Mouse (Mus musculus) brown adipose tissue, adult 24 weeks (tissue): ENCODE results near the gene Med18. TPM values are rescaled to one million over a fixed set of nuclear protein-coding genes. Genes with fewer than 3 reads are reported as not detected.
A peak's percentile ranks its signal among the peaks of the same experiment; 100 is the strongest.

Experiments
- H3K27ac ChIP-seq: fragments of 200-500 bp; replicated peaks from 2 replicates; pipeline ENCODE4 v1.5.1; 2012; ENCODE audit warnings: low read depth, mild to moderate bottlenecking, low read length
- H3K4me1 ChIP-seq: fragments of 200-500 bp; 2 replicates; pipeline ENCODE4 v1.6.1; 2012; ENCODE audit warnings: low read length, mixed read lengths; ENCODE audit not compliant: control insufficient read depth, insufficient read depth, insufficient read length
- H3K4me3 ChIP-seq: fragments of 200-500 bp; 2 replicates; pipeline ENCODE4 v1.5.1; 2012; ENCODE audit warnings: low read depth, mild to moderate bottlenecking, low read length, moderate library complexity; ENCODE audit not compliant: insufficient read depth
- polyA plus RNA-seq: library from polyadenylated mRNA; stranded (reverse); fragments of >200 nt; gene quantifications from 2 replicates; pipeline ENCODE4 v1.2.4, GENCODE M21; 2012; ENCODE audit not compliant: missing spikeins, insufficient read depth, insufficient read length

Med18 gene
- polyA plus RNA-seq, 1 experiment, result 2.1 TPM

DNA sequence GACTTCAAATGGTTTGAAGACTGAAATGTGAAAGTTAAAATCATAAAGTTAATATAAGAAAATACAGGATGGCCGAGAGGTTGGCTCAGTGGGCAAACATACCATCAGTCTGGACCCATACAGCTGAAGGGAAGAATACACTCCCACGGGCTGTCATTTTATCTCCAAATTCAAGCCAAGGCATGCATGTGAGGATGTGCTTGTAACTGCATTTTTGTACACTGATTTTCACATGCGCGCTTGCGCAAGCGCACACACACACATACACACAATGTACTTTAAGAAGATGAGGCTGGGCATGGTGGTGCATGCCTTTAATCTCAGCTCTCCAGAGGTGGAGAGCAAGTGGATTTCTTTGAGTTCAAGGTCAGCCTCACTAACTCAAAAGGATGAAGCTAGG, 8.2 kb downstream of the Med18 start:
- Histone ChIP-seq H3K4me3 (no peak overlapping the region), H3K27ac (no peak overlapping the region), H3K4me1 (no peaks in the 10 kb centered on the region)

DNA sequence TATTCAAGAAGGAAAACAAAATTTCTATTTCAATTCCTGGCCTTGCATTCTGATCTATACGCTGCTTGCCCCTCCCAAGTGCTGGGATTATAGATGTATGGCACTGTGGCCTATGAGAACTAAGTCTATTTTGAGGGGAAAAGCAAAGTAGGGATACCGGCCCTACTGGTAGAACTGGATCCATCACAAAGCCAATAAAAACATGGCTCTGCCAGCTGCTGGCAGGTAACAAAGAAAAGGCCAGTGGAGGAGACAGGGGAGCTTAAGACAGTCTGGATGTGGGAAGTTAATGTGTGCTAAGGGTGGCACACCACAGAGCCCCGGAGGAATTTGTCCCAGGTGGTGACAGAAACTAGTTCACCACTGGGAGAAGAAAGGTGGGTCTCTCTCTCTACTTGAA, 8.6 kb downstream of the Med18 start:
- H3K4me1 ChIP-seq, result no peaks in the 10 kb centered on the region
- H3K4me3 ChIP-seq, result no peak overlapping the region
- H3K27ac ChIP-seq, result no peak overlapping the region

DNA sequence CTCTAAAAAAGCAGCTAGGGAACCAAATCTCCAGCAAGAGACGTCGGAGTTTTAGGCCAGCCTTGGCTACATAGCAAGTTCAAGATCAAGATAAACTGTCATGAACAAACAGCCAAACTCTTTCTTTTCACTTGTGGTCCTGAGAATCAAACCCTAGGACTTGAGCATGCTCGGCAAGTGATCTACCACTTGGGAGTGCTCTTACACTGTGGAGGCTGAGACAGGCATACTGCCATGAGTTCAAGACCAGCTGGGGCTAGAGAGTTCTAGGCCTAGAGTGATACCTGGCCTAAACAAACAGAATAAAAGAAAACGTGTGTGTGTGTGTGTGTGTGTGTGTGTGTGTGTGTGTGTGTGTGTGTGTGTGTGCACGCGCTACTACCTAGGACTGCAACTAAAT, 9.5 kb downstream of the Med18 start:
- H3K27ac ChIP-seq, result no peak overlapping the region
- no peaks in the 10 kb centered on the region for H3K4me1 ChIP-seq
- H3K4me3 ChIP-seq, result no peak overlapping the region

DNA sequence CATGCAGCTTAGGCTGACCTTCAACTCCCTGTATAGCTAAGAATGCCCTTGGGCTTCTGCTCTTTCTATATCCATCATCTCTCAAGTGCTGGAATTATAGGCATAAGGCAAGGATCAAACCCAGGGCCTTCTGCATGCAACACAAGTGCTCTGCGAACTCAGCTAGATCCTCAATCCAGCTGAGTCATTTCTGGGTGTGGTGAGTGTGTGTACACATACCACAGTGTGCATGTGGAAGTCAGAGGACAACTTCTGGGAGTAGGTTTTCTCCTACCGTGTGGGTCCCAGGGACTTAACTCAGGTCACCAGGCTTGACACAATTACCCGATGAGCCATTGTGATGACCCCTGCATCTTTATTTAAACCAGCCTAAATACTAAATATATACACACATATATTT, 13.9 kb downstream of the Med18 start:
- Histone ChIP-seq H3K4me3 (no peak overlapping the region), H3K27ac (no peak overlapping the region), H3K4me1 (no peaks in the 10 kb centered on the region)

DNA sequence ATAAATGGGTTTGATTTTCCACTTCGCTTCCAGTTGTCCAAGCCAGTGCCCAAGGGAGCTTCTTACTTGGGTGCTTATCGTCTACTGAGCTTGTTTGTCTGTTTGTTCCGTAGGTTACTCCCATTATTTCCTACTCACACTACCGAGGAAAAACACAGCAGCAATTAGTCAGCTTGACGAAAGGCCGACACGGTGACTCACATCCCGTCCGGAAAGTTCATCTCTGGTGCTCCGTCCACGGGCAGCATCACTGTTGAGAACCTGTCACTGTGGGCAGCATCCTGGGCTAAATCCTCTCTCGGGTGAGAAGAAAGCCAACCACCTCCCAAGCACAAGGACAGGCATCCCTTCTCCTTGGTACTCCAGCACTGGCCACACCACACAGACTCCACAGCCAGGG, 17.6 kb downstream of the Med18 start:
- no peak overlapping the region for H3K4me3 ChIP-seq
- no peak overlapping the region for H3K27ac ChIP-seq
- H3K4me1 ChIP-seq, result no peaks in the 10 kb centered on the region

DNA sequence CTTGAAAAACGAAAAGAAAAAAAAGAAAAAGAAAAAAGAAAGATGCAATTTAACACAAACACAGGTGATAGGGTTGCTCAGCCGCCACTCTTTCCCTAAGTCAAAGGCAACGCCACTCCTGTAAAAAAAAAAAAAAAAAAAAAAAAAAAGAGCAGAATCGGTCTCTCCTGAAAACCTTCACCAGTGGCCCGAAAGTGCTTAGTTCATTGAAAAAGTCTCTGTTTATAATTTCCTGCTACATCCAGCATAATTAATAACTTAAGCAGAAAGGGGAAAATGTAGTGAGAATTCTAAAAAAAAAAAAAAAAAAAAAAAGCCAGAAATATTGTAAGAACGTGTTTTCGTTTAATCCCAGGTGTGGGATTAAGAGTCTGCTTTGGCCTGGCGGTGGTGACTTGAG, 19.2 kb downstream of the Med18 start:
- H3K4me1 ChIP-seq, result no peaks in the 10 kb centered on the region
- H3K4me3 ChIP-seq, result no peak overlapping the region
- no peak overlapping the region for H3K27ac ChIP-seq

DNA sequence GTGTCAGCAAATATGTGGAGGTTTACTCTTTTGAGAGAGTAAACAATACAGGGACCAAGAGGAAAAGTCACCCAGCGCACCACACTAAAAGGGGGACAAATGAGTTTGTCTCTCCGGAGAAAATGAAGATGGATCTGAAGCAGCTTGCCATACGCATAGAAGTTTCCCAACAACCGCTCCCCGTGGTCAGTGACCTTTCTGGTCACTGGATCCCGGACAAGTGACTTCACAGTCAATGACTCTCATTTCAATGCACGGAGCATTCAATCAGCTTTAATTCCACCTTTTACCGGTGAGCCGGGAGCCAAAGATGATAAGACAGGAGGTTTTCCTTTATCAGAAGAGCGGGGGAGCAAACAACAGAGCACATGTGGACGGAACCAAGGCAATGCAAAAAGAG, 25.9 kb downstream of the Med18 start:
- H3K27ac ChIP-seq, result no peak overlapping the region
- no peak overlapping the region for H3K4me3 ChIP-seq
- H3K4me1 ChIP-seq, result no peaks in the 10 kb centered on the region

DNA sequence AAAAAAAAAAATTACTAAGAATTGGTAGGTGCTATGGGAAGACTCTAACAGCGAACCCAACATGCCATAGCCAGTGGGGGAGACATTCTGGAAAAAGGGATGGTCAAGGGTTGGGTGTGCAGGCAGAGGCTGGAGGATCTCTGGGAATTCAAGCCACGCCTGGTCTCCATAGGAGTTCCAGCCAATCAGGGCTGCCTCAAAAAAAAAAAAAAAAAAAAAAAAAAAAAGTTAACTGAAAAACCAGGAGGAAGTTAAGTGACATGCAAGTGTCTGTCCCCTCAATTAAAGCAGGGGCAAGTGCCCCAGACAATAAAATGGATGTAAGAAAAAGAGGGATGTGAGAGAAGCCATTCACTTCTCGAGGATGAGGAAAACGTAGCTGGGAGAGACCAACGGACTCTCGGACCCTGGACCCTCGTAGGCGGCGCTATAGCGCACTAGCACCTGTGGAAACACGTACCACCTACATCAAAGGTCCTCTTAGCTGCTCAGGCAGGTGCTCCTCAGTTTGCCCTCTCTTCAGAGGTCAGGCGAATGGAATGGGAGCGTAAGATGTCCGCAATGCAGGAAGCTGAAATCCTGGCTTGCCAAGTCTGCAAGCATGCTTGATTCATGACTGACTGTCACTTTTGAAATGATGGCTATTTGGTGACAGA, 30.9 kb downstream of the Med18 start:
- Histone ChIP-seq H3K4me1 (no peaks in the 10 kb centered on the region), H3K4me3 (no peak overlapping the region), H3K27ac (no peak overlapping the region)

DNA sequence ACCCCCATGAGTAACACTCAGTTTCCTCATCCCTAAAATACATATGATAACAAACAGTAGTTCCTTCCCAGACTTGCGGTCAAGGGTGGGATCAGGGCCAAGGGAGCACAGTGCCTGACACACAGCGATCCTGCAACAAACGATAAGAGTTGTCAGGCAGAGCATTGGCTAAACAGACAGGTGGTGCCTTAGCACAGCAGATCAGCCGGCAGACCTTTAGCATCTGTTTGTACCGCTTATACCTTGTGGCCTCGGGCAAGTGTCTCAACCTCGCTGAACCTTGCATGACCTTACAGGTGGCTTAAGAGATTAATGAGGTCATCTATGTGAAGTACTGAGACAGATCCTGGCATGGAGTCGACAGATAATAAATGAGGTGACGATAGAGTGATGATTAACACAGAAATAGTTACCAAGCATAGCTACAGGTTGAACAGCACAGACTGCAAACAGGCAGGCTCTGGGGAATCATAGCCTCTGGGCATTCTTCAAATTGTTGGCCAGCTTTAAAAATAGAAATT, 35.6 kb downstream of the Med18 start:
- no peak overlapping the region for H3K4me3 ChIP-seq
- H3K27ac ChIP-seq, result no peak overlapping the region
- no peaks in the 10 kb centered on the region for H3K4me1 ChIP-seq

DNA sequence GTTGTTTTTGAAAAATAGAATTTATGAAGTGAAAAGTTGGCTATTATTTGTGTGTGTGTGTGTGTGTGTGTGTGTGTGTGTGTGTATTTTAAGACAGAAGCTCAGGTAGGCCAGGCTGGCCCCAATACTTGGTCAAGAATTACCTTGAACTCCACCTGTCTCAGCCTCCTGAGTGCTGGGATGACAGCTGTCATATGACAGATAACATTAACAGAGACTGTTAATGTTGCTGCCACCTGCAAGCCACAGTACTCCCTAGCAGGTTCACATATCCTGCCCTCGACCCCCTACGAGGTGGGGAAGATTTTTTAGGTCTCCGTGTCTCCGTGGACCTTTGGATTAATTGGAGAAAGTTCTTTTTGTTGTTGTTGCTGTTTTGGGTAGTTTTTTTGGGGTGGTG, 36.2 kb downstream of the Med18 start:
- Histone ChIP-seq H3K4me3 (no peak overlapping the region), H3K4me1 (no peaks in the 10 kb centered on the region), H3K27ac (no peak overlapping the region)

DNA sequence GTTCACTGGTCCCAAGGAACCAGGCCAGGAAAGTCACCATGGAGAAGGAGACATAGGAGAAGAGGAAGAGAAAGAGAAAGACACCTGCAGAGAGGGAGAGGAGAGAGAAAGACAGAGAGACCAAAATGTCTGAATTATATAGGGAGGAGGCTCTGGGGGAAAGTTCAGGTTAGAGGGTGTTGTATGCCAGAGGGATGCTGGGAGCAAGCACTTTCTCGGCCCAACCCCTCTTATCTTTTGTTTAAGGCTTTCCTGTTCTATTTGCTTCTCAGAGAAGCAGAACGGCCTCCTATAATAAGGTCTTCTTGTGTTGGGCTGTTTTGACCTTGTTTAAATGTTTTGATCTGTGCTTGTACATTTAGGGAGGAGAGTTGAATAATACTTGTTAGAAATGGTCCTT, 37.7 kb downstream of the Med18 start:
- no peak overlapping the region for H3K4me3 ChIP-seq
- H3K4me1 ChIP-seq, result no peaks in the 10 kb centered on the region
- no peak overlapping the region for H3K27ac ChIP-seq

DNA sequence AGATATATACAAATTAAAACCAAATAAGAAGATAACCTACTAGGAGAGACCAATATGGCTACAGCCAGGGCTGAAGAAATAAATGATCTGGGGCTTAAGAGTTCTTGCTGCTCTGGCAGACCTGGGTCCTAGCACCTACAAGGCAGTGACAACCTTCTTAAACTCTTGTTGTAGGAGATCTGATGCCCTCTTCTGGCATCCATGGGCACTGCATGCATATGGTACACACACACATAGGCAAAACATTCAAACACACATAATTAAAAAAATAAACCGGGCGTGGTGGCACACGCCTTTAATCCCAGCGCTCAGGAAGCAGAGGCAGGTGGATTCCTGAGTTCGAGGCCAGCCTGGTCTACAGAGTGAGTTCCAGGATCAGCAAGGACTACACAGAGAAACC, 39.0 kb downstream of the Med18 start:
- Histone ChIP-seq H3K4me1 (no peaks in the 10 kb centered on the region), H3K4me3 (no peak overlapping the region), H3K27ac (no peak overlapping the region)

DNA sequence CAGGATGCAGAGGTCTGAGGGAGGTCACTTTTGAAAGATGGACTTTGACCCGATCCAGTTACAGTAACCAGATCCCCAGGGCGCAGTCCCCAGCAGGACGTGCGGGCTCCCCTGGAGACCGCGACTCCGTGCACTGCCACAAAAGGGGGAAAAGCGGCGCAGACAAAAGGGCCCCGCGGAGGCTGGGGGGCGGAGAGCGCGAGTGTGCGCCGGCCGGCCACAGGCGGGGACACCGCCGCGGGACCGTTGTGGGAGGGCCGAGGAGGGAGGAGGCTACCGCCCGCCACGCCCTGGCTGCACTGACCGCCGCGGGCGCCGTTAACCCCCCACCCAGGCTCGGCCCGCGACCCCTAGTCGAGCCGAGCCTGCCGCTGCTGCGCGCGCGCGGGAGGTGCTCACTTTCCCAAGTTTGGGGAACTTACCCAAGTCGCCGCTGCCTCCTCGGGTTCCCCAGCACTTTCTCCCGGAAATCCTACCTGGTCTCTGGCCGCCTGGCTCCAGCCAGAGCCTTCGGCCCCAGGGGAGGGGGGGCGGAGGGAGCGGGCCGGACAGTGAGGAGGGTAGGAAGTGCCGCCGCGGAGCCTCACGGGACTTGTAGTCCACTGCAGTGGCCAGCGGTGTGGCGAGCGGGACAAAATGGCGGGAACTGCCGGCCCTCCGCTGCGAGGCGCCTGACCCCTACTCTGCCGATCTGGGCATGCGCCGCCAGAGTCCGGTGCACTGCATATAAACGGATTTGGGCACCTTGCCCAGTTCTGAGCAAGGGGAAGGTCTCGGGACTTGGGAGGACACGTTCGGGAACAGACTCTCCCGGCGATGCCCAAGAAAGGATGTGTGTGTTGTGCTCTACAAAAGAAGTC, 41.6 kb downstream of the Med18 start, which contains the start of gene Phactr4:
Gene Phactr4 (minus strand): TSS at position 567 of the 860 bp plus-strand sequence.
- Histone ChIP-seq H3K4me1 (no peaks in the 10 kb centered on the region), H3K27ac (peak within 1 kb of the TSS; percentile 91), H3K4me3 (peak within 1 kb of the TSS; percentile 92)

DNA sequence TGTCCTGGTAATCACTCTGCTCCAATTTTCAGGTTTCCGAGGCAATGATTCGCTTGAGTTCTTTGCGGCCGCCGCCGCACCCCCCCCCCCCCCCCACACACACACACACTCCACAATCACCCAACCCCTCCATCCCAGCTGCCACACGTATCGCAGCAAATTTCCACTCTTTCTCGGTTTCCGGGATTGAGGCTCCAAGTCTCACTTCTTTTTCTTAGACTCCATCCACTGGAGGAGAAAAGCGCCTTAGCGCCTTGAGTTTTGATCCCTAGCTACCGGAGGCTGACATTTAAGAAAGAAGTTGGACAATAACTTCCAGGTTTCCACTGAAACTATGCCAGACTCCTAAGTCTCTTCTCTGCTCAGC, 42.2 kb downstream of the Med18 start:
- peak overlapping the region; percentile 91 for H3K27ac ChIP-seq

DNA sequence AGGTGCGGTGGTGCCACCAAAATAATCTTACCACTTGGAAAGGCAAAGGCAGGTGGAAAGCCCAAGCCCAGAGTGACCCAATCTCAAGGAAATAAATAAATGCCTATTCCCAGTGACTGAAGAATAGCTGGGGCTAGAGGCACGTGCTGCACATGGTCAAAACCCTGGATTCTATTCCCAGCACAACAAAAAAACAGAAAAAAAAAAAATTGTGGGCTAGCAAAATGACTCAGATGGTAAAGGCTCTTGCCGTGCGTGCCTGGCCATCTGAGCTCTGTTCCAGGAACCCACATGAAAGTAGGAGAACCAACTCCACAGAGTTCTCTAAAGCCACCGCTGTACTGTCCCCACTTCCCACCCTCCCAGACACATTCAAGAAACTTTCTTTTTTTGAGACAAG, 43.2 kb downstream of the Med18 start:
- Histone ChIP-seq H3K4me1 (no peaks in the 10 kb centered on the region), H3K4me3 (no peak overlapping the region; the same call in 1 of the 2 replicates), H3K27ac (no peak overlapping the region)

More for the DNA sequence above, 42.2 kb downstream of the Med18 start:
- Histone ChIP-seq H3K4me1 (no peaks in the 10 kb centered on the region), H3K4me3 (peak overlapping the region; percentile 92)

DNA sequence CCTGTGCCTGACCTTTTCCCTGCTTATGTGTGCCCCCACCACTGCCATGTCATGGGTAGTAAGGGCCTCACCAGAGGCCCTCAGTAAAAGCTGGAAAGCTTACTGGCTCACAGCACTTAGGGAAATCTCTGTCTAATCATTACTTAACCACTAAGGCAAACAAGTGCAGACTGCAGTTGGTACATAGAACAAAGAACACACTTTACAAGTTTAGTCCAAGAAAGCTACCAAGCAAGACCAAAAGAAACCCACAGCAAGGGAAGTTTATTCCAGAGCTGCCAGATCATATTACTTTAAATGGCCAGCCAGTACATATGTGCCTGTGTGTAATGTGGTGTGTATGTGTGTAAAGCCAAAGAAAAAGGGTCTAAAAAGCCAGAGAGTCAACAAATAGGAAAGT, 47.8 kb downstream of the Med18 start:
- Histone ChIP-seq H3K4me1 (no peaks in the 10 kb centered on the region), H3K4me3 (no peak overlapping the region), H3K27ac (0 out of 2 replicates have a peak overlapping the region, but pooled peaks have one; percentile 36)
